Mouse (Mus musculus) c-Kit-positive CD71-positive TER-119-negative erythroid progenitor cells, embryonic 14.5 days (primary cell): ENCODE data around the gene Fancc.

Source experiments
- DNase-seq: peaks from one replicate; pipeline ENCODE4 v3.0.0-alpha.2; 2013; ENCODE audit warnings: low read depth

Gene Fancc

GRCm38 (mm10) chr13:63350076-63350475 lies 147.0 kb downstream of the Fancc start:
- DNase-seq, result no peak

GRCm38 (mm10) chr13:63347639-63348038 lies 149.4 kb downstream of the Fancc start:
- DNase-seq, result no peak

GRCm38 (mm10) chr13:63345476-63346225 lies 151.4 kb downstream of the Fancc start:
- no peak for DNase-seq

GRCm38 (mm10) chr13:63344481-63344880 lies 152.6 kb downstream of the Fancc start:
- DNase-seq, result no peak

GRCm38 (mm10) chr13:63342781-63343180 lies 154.3 kb downstream of the Fancc start:
- no peak for DNase-seq

GRCm38 (mm10) chr13:63339946-63340345 lies 157.1 kb downstream of the Fancc start:
- no peak for DNase-seq

GRCm38 (mm10) chr13:63337239-63337960 lies 159.7 kb downstream of the Fancc start:
- no peak for DNase-seq

- no peak for DNase-seq
Measured at GRCm38 (mm10) chr13:63336335-63336734, 160.7 kb downstream of the Fancc start.

- peak; percentile 41 for DNase-seq
Measured at GRCm38 (mm10) chr13:63335421-63336134, 161.5 kb downstream of the Fancc start.

GRCm38 (mm10) chr13:63332576-63333300 lies 164.3 kb downstream of the Fancc start:
- peak; percentile 46 for DNase-seq

- peak; percentile 42 for DNase-seq
Measured at GRCm38 (mm10) chr13:63331379-63331778, 165.7 kb downstream of the Fancc start.

- no peak for DNase-seq
Measured at GRCm38 (mm10) chr13:63330236-63330860, 166.7 kb downstream of the Fancc start.

- no peak for DNase-seq
Measured at GRCm38 (mm10) chr13:63326015-63326414, 171.1 kb downstream of the Fancc start.

- DNase-seq, result peak; percentile 28
Measured at GRCm38 (mm10) chr13:63324978-63325848, 171.9 kb downstream of the Fancc start.

- no peak for DNase-seq
Measured at GRCm38 (mm10) chr13:63324311-63324710, 172.8 kb downstream of the Fancc start.

- DNase-seq, result no peak
Measured at GRCm38 (mm10) chr13:63323286-63324075, 173.6 kb downstream of the Fancc start.

- no peak for DNase-seq
Measured at GRCm38 (mm10) chr13:63322756-63323155, 174.3 kb downstream of the Fancc start.

GRCm38 (mm10) chr13:63321689-63322088 lies 175.4 kb downstream of the Fancc start:
- no peak for DNase-seq

- no peak for DNase-seq
Measured at GRCm38 (mm10) chr13:63319814-63320213, 177.3 kb downstream of the Fancc start.

- DNase-seq, result no peak
Measured at GRCm38 (mm10) chr13:63317681-63318104, 179.4 kb downstream of the Fancc start.
